ENCODE assay signal across 8 mouse cellular contexts in genomic region chr11:107469031-107469522, GRCm38 (mm10). TPM values are rescaled to one million over a fixed set of nuclear protein-coding genes. Genes with fewer than 3 reads are reported as not detected.
DNase-seq lines count a peak whose midpoint lies in the region; ATAC-seq lines count a peak whose summit lies in the region.

No protein-coding gene starts in this region.

- peak; percentile 18 for DNase-seq in adipocyte (ENCODE audit: low spot score)
- DNase-seq in embryo, embryonic 10 days (ENCODE audit: low spot score) = peak; percentile 86
- peak; percentile 81 for DNase-seq in gastrocnemius, postnatal 10 days
- DNase-seq in left cerebral cortex, postnatal 25 days (ENCODE audit: low spot score in 2 of 2) = peak; percentile 74 to 75
- DNase-seq in right cerebral cortex, postnatal 14 days = peak; percentile 79
- peak; percentile 73 for DNase-seq in urinary bladder, postnatal 25 days (ENCODE audit: low spot score)

- H3K27ac ChIP-seq in intestine, embryonic 15.5 days = peak overlapping the region; percentile 92

- no peaks in the 10 kb centered on the region for H3K27me3 ChIP-seq in intestine, embryonic 15.5 days (replicated peaks)

- peaks cover 16% of the 10 kb centered on the region for H3K4me1 ChIP-seq in intestine, embryonic 15.5 days (replicated peaks)

- H3K9me3 ChIP-seq in intestine, embryonic 15.5 days = no peaks in the 10 kb centered on the region

- H3K4me3 ChIP-seq in intestine, embryonic 15.5 days (replicated peaks) = peak overlapping the region; percentile 78

- under 1% methylated on average over 38 of the region's 38 CpGs for WGBS in intestine, embryonic 15.5 days

- ATAC-seq in intestine, embryonic 15.5 days = peak; percentile 83
- 0 out of 2 replicates have a peak, but pooled peaks have one; percentile 11 for ATAC-seq in megakaryocyte-erythroid progenitor cell, adult 5-6 weeks (replicated peaks; ENCODE audit: low FRiP score, low TSS enrichment, poor library complexity, severe bottlenecking)

- intact Hi-C loops in left cerebral cortex, postnatal 25 days (cut with DNase I) = loop anchor here (2.0 to 5.0 kb wide), 3 partner anchors 52 to 280 kb away; partner anchors contain the start of gene Nol11

- peak overlapping the region; percentile 80 for H3K9ac ChIP-seq in intestine, embryonic 15.5 days

- H3K4me2 ChIP-seq in intestine, embryonic 15.5 days (replicated peaks) = peak overlapping the region; percentile 88

- no peaks in the 10 kb centered on the region for H3K36me3 ChIP-seq in intestine, embryonic 15.5 days

RNA-seq across cellular contexts. Expression of gene Pitpnc1, which starts 1.4 kb away (rescaled TPM):
- 10 to 100 TPM; 53.2 to 54.7 TPM for total RNA-seq in gastrocnemius, postnatal 10 days (2021)
- polyA plus RNA-seq in intestine, embryonic 15.5 days (2015; fragmentation: Nextera tagmentation; extraction: Ambion mirVana) = 13.3 and 14.2 TPM in 2 replicates
- total RNA-seq in left cerebral cortex, postnatal 25 days (2021) = 10 to 100 TPM; 50.8 to 51.2 TPM
- total RNA-seq in megakaryocyte-erythroid progenitor cell, adult 5-6 weeks (2014; fragmentation: Nextera tagmentation) = 35.0 and 44.4 TPM in 2 replicates
- total RNA-seq in megakaryocyte-erythroid progenitor cell, adult 5-6 weeks (2017) = 28.6 and 33.9 TPM in 2 replicates

RNA-seq across cellular contexts. Expression of gene Psmd12, which starts 10.2 kb away (rescaled TPM):
- total RNA-seq in gastrocnemius, postnatal 10 days (2021) = 100 to 1,000 TPM; 103 to 108 TPM
- 158 and 168 TPM in 2 replicates for polyA plus RNA-seq in intestine, embryonic 15.5 days (2015; fragmentation: Nextera tagmentation; extraction: Ambion mirVana)
- total RNA-seq in left cerebral cortex, postnatal 25 days (2021) = 10 to 100 TPM; 69.2 to 73.1 TPM
- total RNA-seq in megakaryocyte-erythroid progenitor cell, adult 5-6 weeks (2014; fragmentation: Nextera tagmentation) = 94.9 and 97.5 TPM in 2 replicates
- total RNA-seq in megakaryocyte-erythroid progenitor cell, adult 5-6 weeks (2017) = 181 and 220 TPM in 2 replicates

Comparison
In these comparisons a context has a peak if more than half of its experiments do, and no peak if none do; other contexts are left out.
1. Peak in every context shown above with its lines: DNase-seq, ATAC-seq, H3K4me3 ChIP-seq and H3K27ac ChIP-seq.
2. DNase-seq: peak in every context shown above with its lines; median percentile 86 in embryo, embryonic 10 days; 81 in gastrocnemius, postnatal 10 days; 79 in right cerebral cortex, postnatal 14 days; 74 in left cerebral cortex, postnatal 25 days; 73 in urinary bladder, postnatal 25 days; 18 in adipocyte.